ENCODE assay signal across 27 mouse cellular contexts in genomic region chr5:89932999-89933398, GRCm38 (mm10). TPM values are rescaled to one million over a fixed set of nuclear protein-coding genes. Genes with fewer than 3 reads are reported as not detected.
A peak's percentile ranks its signal among the peaks of the same experiment; 100 is the strongest.
DNase-seq lines count a peak whose midpoint lies in the region; ATAC-seq and TF ChIP-seq lines count a peak whose summit lies in the region.
"Had no signal": no experiment of that assay in that cellular context is flagged by ENCODE, and none has a peak within 500 bp of the region (broad histone marks: within the 10 kb centered on the region; RNA-seq: fewer than 3 reads in every experiment).

No protein-coding gene starts in this region.

- TF ChIP-seq CTCF in hindbrain, postnatal 0 days (IDR thresholded peaks at IDR 0.05; ENCODE audit: low read depth) = 0 out of 2 replicates have a peak, but pooled peaks have one; percentile 17
- TF ChIP-seq CTCF in lung, postnatal 0 days (IDR thresholded peaks at IDR 0.05) = peak; percentile 21; the same call in 1 of the 2 replicates
- no peak for TF ChIP-seq CTCF in lung, adult 2 months (IDR thresholded peaks at IDR 0.05; ENCODE audit: insufficient read depth, low read length)

- DNase-seq in gastrocnemius, adult 18-20 months (ENCODE audit: low spot score) = peak; percentile 5
- no peak for DNase-seq in gastrocnemius, postnatal 4 days (ENCODE audit: low spot score in 2 of 2)
- DNase-seq in hindbrain, postnatal 0 days (ENCODE audit: low spot score) = no peak
- DNase-seq in lung, postnatal 0 days (ENCODE audit: low spot score) = no peak
- no peak for DNase-seq in lung, adult 2 months
- DNase-seq in layer of hippocampus, adult 9-11 months = no peak
- DNase-seq: adrenal gland, postnatal 25 days; cerebellum, adult 8-10 months; cerebellum, postnatal 36 days; gastrocnemius, postnatal 25 days; kidney, adult 18-20 months; kidney, postnatal 14 days; layer of hippocampus, postnatal 36 days; liver; lung, embryonic 14.5 days; thymus, postnatal 4 days had no signal

- H3K4me2 ChIP-seq in hindbrain, postnatal 0 days (ENCODE audit: low read depth, low read length) = no peak overlapping the region
- no peak overlapping the region for H3K4me2 ChIP-seq in hindbrain, embryonic 12.5 days (replicated peaks)
- no peak overlapping the region for H3K4me2 ChIP-seq in lung, postnatal 0 days (replicated peaks; ENCODE audit: low read depth, low read length)
- H3K4me2 ChIP-seq: embryonic facial prominence, embryonic 13.5 days; heart, embryonic 15.5 days; hindbrain, embryonic 15.5 days; lung, embryonic 14.5 days; midbrain, embryonic 11.5 days; neural tube, embryonic 13.5 days had no signal

- no peak overlapping the region for H3K9ac ChIP-seq in hindbrain, postnatal 0 days (replicated peaks; ENCODE audit: low read length)
- H3K9ac ChIP-seq in hindbrain, embryonic 12.5 days = no peak overlapping the region
- no peak overlapping the region for H3K9ac ChIP-seq in lung, postnatal 0 days (replicated peaks; ENCODE audit: low read depth)
- H3K9ac ChIP-seq: embryonic facial prominence, embryonic 13.5 days; heart, embryonic 15.5 days; hindbrain, embryonic 15.5 days; liver, embryonic 14.5 days; lung, embryonic 14.5 days; neural tube, embryonic 13.5 days had no signal

- ATAC-seq in hindbrain, postnatal 0 days = no peak
- no peak for ATAC-seq in hindbrain, embryonic 12.5 days (ENCODE audit: low FRiP score)
- no peak for ATAC-seq in lung, postnatal 0 days
- ATAC-seq in megakaryocyte progenitor cell, adult 5-6 weeks (replicated peaks; ENCODE audit: poor library complexity) = 0 out of 2 replicates have a peak, but pooled peaks have one; percentile 31
- ATAC-seq: forebrain, embryonic 16.5 days had no signal

- no peak overlapping the region for H3K4me3 ChIP-seq in hindbrain, postnatal 0 days (ENCODE audit: low read length)
- no peak overlapping the region for H3K4me3 ChIP-seq in hindbrain, embryonic 12.5 days
- H3K4me3 ChIP-seq in lung, postnatal 0 days (ENCODE audit: low read depth, low read length) = no peak overlapping the region
- no peak overlapping the region for H3K4me3 ChIP-seq in lung, adult 2 months (replicated peaks; ENCODE audit: extremely low read depth, low read depth, low read length)
- H3K4me3 ChIP-seq: embryonic facial prominence, embryonic 13.5 days; erythroblast, embryonic 14.5 days; heart, embryonic 10.5 days; heart, embryonic 15.5 days; hindbrain, embryonic 15.5 days; neural tube, embryonic 13.5 days had no signal

- H3K27ac ChIP-seq in hindbrain, postnatal 0 days = no peak overlapping the region
- no peak overlapping the region for H3K27ac ChIP-seq in hindbrain, embryonic 12.5 days
- H3K27ac ChIP-seq in lung, postnatal 0 days (ENCODE audit: low read length) = no peak overlapping the region
- H3K27ac ChIP-seq: embryonic facial prominence, embryonic 13.5 days; heart, embryonic 10.5 days; heart, embryonic 15.5 days; hindbrain, embryonic 15.5 days; liver, embryonic 14.5 days; neural tube, embryonic 13.5 days had no signal

- no peaks in the 10 kb centered on the region for H3K36me3 ChIP-seq in hindbrain, postnatal 0 days (ENCODE audit: insufficient read depth, low read length)
- H3K36me3 ChIP-seq in hindbrain, embryonic 12.5 days = no peaks in the 10 kb centered on the region
- H3K36me3 ChIP-seq in lung, postnatal 0 days (ENCODE audit: insufficient read depth, low read length) = no peaks in the 10 kb centered on the region
- H3K36me3 ChIP-seq: embryonic facial prominence, embryonic 13.5 days; heart, embryonic 10.5 days; heart, embryonic 15.5 days; hindbrain, embryonic 15.5 days; neural tube, embryonic 13.5 days had no signal

- TF ChIP-seq EP300 in lung, postnatal 0 days (IDR thresholded peaks at IDR 0.05) = no peak

- H3K9me3 ChIP-seq in hindbrain, postnatal 0 days (ENCODE audit: low read length) = no peaks in the 10 kb centered on the region
- H3K9me3 ChIP-seq in hindbrain, embryonic 12.5 days (replicated peaks) = no peaks in the 10 kb centered on the region
- no peaks in the 10 kb centered on the region for H3K9me3 ChIP-seq in lung, postnatal 0 days (ENCODE audit: low read length)
- H3K9me3 ChIP-seq: embryonic facial prominence, embryonic 13.5 days; heart, embryonic 10.5 days; heart, embryonic 15.5 days; hindbrain, embryonic 15.5 days; neural tube, embryonic 13.5 days had no signal

- no peaks in the 10 kb centered on the region for H3K27me3 ChIP-seq in hindbrain, postnatal 0 days (ENCODE audit: insufficient read depth, low read length)
- no peaks in the 10 kb centered on the region for H3K27me3 ChIP-seq in hindbrain, embryonic 12.5 days
- H3K27me3 ChIP-seq in lung, postnatal 0 days (replicated peaks; ENCODE audit: insufficient read depth, low read length) = no peaks in the 10 kb centered on the region
- H3K27me3 ChIP-seq: embryonic facial prominence, embryonic 13.5 days; heart, embryonic 15.5 days; hindbrain, embryonic 15.5 days; neural tube, embryonic 13.5 days had no signal

- TF ChIP-seq POLR2A in lung, adult 2 months (IDR thresholded peaks at IDR 0.05; ENCODE audit: borderline replicate concordance, extremely low read depth, low read depth, low read length) = no peak

- H3K4me1 ChIP-seq in hindbrain, postnatal 0 days (ENCODE audit: insufficient read depth, low read length) = no peaks in the 10 kb centered on the region
- no peaks in the 10 kb centered on the region for H3K4me1 ChIP-seq in hindbrain, embryonic 12.5 days
- H3K4me1 ChIP-seq in lung, postnatal 0 days (ENCODE audit: insufficient read depth, low read depth, low read length) = no peaks in the 10 kb centered on the region
- no peaks in the 10 kb centered on the region for H3K4me1 ChIP-seq in lung, adult 2 months (ENCODE audit: control insufficient read depth, insufficient read depth, low read length)
- H3K4me1 ChIP-seq: embryonic facial prominence, embryonic 13.5 days; heart, embryonic 10.5 days; heart, embryonic 15.5 days; hindbrain, embryonic 15.5 days; neural tube, embryonic 13.5 days had no signal

- 85% methylated on average over 6 of the region's 6 CpGs for WGBS in hindbrain, postnatal 0 days
- WGBS in hindbrain, embryonic 12.5 days = 84% methylated on average over 6 of the region's 6 CpGs
- WGBS in lung, postnatal 0 days = 83% methylated on average over 6 of the region's 6 CpGs
- 77% methylated on average over 6 of the region's 6 CpGs for WGBS in lung, adult 2 months

RNA-seq across cellular contexts. Expression of gene Adamts3, which starts 49.9 kb away (rescaled TPM):
- total RNA-seq in gastrocnemius, adult 18-20 months (2021) = 1 to 10 TPM; 1.5 to 1.6 TPM
- total RNA-seq in gastrocnemius, postnatal 4 days (2021) = 1 to 10 TPM; 3.2 to 6.0 TPM
- 18.9 and 19.2 TPM in 2 replicates for total RNA-seq in hindbrain, postnatal 0 days (2014; rRNA removed)
- 3.3 and 3.7 TPM in 2 replicates for polyA plus RNA-seq in hindbrain, postnatal 0 days (2015; fragmentation: Nextera tagmentation; extraction: Ambion mirVana)
- polyA plus RNA-seq in hindbrain, embryonic 12.5 days (2016; fragmentation: Nextera tagmentation; extraction: Ambion mirVana) = 3.8 and 4.6 TPM in 2 replicates
- 1.2 and 1.4 TPM in 2 replicates for polyA plus RNA-seq in lung, postnatal 0 days (2015; fragmentation: Nextera tagmentation; extraction: Ambion mirVana)
- polyA plus RNA-seq in lung, adult 2 months (2012; rRNA removed) = 0.70 and 0.98 TPM in 2 replicates
- total RNA-seq in megakaryocyte progenitor cell, adult 5-6 weeks (2015) = 5.8 and 10.3 TPM in 2 replicates
- total RNA-seq in megakaryocyte progenitor cell, adult 5-6 weeks (2017) = 3.9 and 6.9 TPM in 2 replicates
